Mouse (Mus musculus) myocyte (in vitro differentiated cells): ENCODE results near the gene Slc6a20b. TPM values are rescaled to one million over a fixed set of nuclear protein-coding genes. Genes with fewer than 3 reads are reported as not detected.

ENCODE experiments used
- H3K27me3 ChIP-seq: one replicate; pipeline ENCODE4 v1.6.1; 2011; ENCODE audit not compliant: control insufficient read depth, insufficient read depth, insufficient read length
- H3K36me3 ChIP-seq: one replicate; pipeline ENCODE4 v1.6.1; 2011; ENCODE audit not compliant: control insufficient read depth, insufficient read depth
- H3K4me2 ChIP-seq: one replicate; pipeline ENCODE4 v1.6.1; 2011; ENCODE audit warnings: low read depth, control low read depth
- H3K4me3 ChIP-seq: one replicate; pipeline ENCODE4 v1.5.1; 2011; ENCODE audit warnings: mild to moderate bottlenecking, control low read depth, moderate library complexity
- H3K79me2 ChIP-seq: one replicate; pipeline ENCODE4 v1.6.1; 2011; ENCODE audit not compliant: control insufficient read depth, insufficient read depth
- H3ac ChIP-seq: one replicate; pipeline ENCODE4 v1.6.1; 2011; ENCODE audit not compliant: control insufficient read depth, insufficient read length
- CEBPB ChIP-seq: IDR thresholded peaks from 2 replicates; pipeline ENCODE4 v1.6.1; 2011; ENCODE audit warnings: mild to moderate bottlenecking, moderate library complexity; ENCODE audit not compliant: poor library complexity, insufficient read depth, severe bottlenecking
- E2F4 ChIP-seq: IDR thresholded peaks from one replicate; pipeline ENCODE4 v1.6.1; 2011; ENCODE audit warnings: mild to moderate bottlenecking, control low read depth, moderate library complexity; ENCODE audit not compliant: insufficient read depth
- MAX ChIP-seq: IDR thresholded peaks from one replicate; pipeline ENCODE4 v1.6.1; 2011; ENCODE audit warnings: low read depth, mild to moderate bottlenecking, control low read depth
- MYOD1 ChIP-seq, 3 experiments: IDR thresholded peaks; one replicate each; pipeline ENCODE4 v1.6.1; 2011; ENCODE audit warnings: control low read depth in 2 of 3, low read depth in 2 of 3, mild to moderate bottlenecking in 2 of 3, moderate library complexity in 1 of 3; ENCODE audit not compliant: insufficient read length in 2 of 3, control insufficient read depth in 1 of 3
- MYOG ChIP-seq, 3 experiments: IDR thresholded peaks; one replicate each; pipeline ENCODE4 v1.6.1; 2011; ENCODE audit warnings: control low read depth in 2 of 3, low read depth in 2 of 3, mild to moderate bottlenecking in 2 of 3; ENCODE audit not compliant: insufficient read length in 2 of 3, control insufficient read depth in 1 of 3, insufficient read depth in 1 of 3
- POLR2A ChIP-seq: IDR thresholded peaks from one replicate; pipeline ENCODE4 v1.6.1; 2011; ENCODE audit warnings: low read depth, mild to moderate bottlenecking, control low read depth, moderate library complexity; ENCODE audit not compliant: insufficient read length
- POLR2AphosphoS2 ChIP-seq: IDR thresholded peaks from one replicate; pipeline ENCODE4 v1.6.1; 2011; ENCODE audit warnings: low read depth, control low read depth; ENCODE audit not compliant: insufficient read length
- REST ChIP-seq: IDR thresholded peaks from one replicate; pipeline ENCODE4 v1.6.1; 2011; ENCODE audit warnings: mild to moderate bottlenecking, control low read depth, moderate library complexity; ENCODE audit not compliant: insufficient read depth, insufficient read length
- SRF ChIP-seq: IDR thresholded peaks from one replicate; pipeline ENCODE4 v1.6.1; 2011; ENCODE audit warnings: low read depth; ENCODE audit not compliant: control insufficient read depth, insufficient read length
- TCF12 ChIP-seq: IDR thresholded peaks from one replicate; pipeline ENCODE4 v1.6.1; 2011; ENCODE audit warnings: mild to moderate bottlenecking, control low read depth; ENCODE audit not compliant: poor library complexity, insufficient read depth, severe bottlenecking
- TCF3 ChIP-seq: IDR thresholded peaks from one replicate; pipeline ENCODE4 v1.6.1; 2011; ENCODE audit warnings: low read depth, control low read depth; ENCODE audit not compliant: insufficient read length
- USF1 ChIP-seq: IDR thresholded peaks from one replicate; pipeline ENCODE4 v1.6.1; 2011; ENCODE audit warnings: low read depth, mild to moderate bottlenecking, control low read depth, moderate library complexity
- polyA plus RNA-seq: library from polyadenylated mRNA; unstranded; fragments of >200 nt; fragmentation: generic; extraction: Trizol; gene quantifications from one replicate; pipeline ENCODE4 v1.2.1, GENCODE M21; 2012; ENCODE audit warnings: missing spikeins

Gene Slc6a20b
- polyA plus RNA-seq, 1 experiment, result 0.02 TPM

- Histone ChIP-seq H3K27me3 (no peaks in the 10 kb centered on the region), H3K36me3 (no peaks in the 10 kb centered on the region), H3K4me2 (no peak overlapping the region), H3K4me3 (no peak overlapping the region), H3ac (no peak overlapping the region), H3K79me2 (no peaks in the 10 kb centered on the region)
- no peak for TF ChIP-seq TCF12
- no peak for TF ChIP-seq E2F4
- TF ChIP-seq POLR2AphosphoS2, result no peak
- TF ChIP-seq TCF3, result no peak
- no peak for TF ChIP-seq CEBPB
- TF ChIP-seq REST, result no peak
- TF ChIP-seq MYOD1 (IDR thresholded peaks at IDR 0.05; ENCODE audit: control insufficient read depth in 1 of 3, insufficient read length in 2 of 3, low read depth in 2 of 3), result no peak
- no peak for TF ChIP-seq USF1
These were observed 26.6 kb upstream of the Slc6a20b start for GRCm38 (mm10) chr9:123658981-123659380.

GRCm38 (mm10) chr9:123657457-123657856, 25.1 kb upstream of the Slc6a20b start:
- Histone ChIP-seq H3K79me2 (no peaks in the 10 kb centered on the region), H3K4me2 (no peak overlapping the region), H3ac (no peak overlapping the region), H3K4me3 (no peak overlapping the region), H3K36me3 (no peaks in the 10 kb centered on the region), H3K27me3 (no peaks in the 10 kb centered on the region)
- no peak for TF ChIP-seq MYOG (IDR thresholded peaks at IDR 0.05; ENCODE audit: control insufficient read depth in 1 of 3, insufficient read depth in 1 of 3, insufficient read length in 2 of 3, low read depth in 2 of 3)
- no peak for TF ChIP-seq TCF12
- no peak for TF ChIP-seq TCF3
- TF ChIP-seq POLR2AphosphoS2, result no peak
- no peak for TF ChIP-seq MAX
- TF ChIP-seq E2F4, result no peak
- no peak for TF ChIP-seq USF1
- no peak for TF ChIP-seq MYOD1 (IDR thresholded peaks at IDR 0.05; ENCODE audit: control insufficient read depth in 1 of 3, insufficient read length in 2 of 3, low read depth in 2 of 3)
- no peak for TF ChIP-seq SRF
- no peak for TF ChIP-seq CEBPB
- TF ChIP-seq POLR2A, result no peak
- TF ChIP-seq REST, result no peak

- H3K79me2 ChIP-seq, result no peaks in the 10 kb centered on the region
These were observed 19.0 kb upstream of the Slc6a20b start for GRCm38 (mm10) chr9:123651369-123651768.

GRCm38 (mm10) chr9:123649785-123650511, 17.6 kb upstream of the Slc6a20b start:
- Histone ChIP-seq H3K27me3 (peaks cover 5% of the 10 kb centered on the region), H3K36me3 (no peaks in the 10 kb centered on the region), H3ac (no peak overlapping the region), H3K79me2 (no peaks in the 10 kb centered on the region), H3K4me2 (no peak overlapping the region), H3K4me3 (no peak overlapping the region)
- TF ChIP-seq TCF12 (no peak), MYOG (IDR thresholded peaks at IDR 0.05; ENCODE audit: control insufficient read depth in 1 of 3, insufficient read depth in 1 of 3, insufficient read length in 2 of 3, low read depth in 2 of 3) (no peak), E2F4 (no peak), SRF (no peak), MAX (no peak), CEBPB (no peak), POLR2AphosphoS2 (no peak), REST (no peak), POLR2A (no peak), MYOD1 (IDR thresholded peaks at IDR 0.05; ENCODE audit: control insufficient read depth in 1 of 3, insufficient read length in 2 of 3, low read depth in 2 of 3) (no peak), USF1 (no peak), TCF3 (no peak)

More at GRCm38 (mm10) chr9:123651369-123651768, 19.0 kb upstream of the Slc6a20b start:
- Histone ChIP-seq H3K4me2 (no peak overlapping the region), H3K36me3 (no peaks in the 10 kb centered on the region), H3K4me3 (no peak overlapping the region), H3ac (no peak overlapping the region), H3K27me3 (peaks cover 5% of the 10 kb centered on the region)
- no peak for TF ChIP-seq USF1
- TF ChIP-seq MAX, result no peak
- no peak for TF ChIP-seq TCF12
- TF ChIP-seq POLR2A, result no peak
- TF ChIP-seq POLR2AphosphoS2, result no peak
- TF ChIP-seq REST, result no peak
- TF ChIP-seq TCF3, result no peak
- TF ChIP-seq MYOD1 (IDR thresholded peaks at IDR 0.05; ENCODE audit: control insufficient read depth in 1 of 3, insufficient read length in 2 of 3, low read depth in 2 of 3), result no peak

- no peak overlapping the region for H3ac ChIP-seq
- TF ChIP-seq MYOG (IDR thresholded peaks at IDR 0.05; ENCODE audit: control insufficient read depth in 1 of 3, insufficient read depth in 1 of 3, insufficient read length in 2 of 3, low read depth in 2 of 3) (no peak), POLR2A (no peak), POLR2AphosphoS2 (no peak), MAX (no peak), TCF12 (no peak), REST (no peak), E2F4 (no peak), TCF3 (no peak), CEBPB (no peak), SRF (no peak), MYOD1 (IDR thresholded peaks at IDR 0.05; ENCODE audit: control insufficient read depth in 1 of 3, insufficient read length in 2 of 3, low read depth in 2 of 3) (no peak), USF1 (no peak)
- no peaks in the 10 kb centered on the region for H3K79me2 ChIP-seq
- H3K4me2 ChIP-seq, result no peak overlapping the region
- H3K4me3 ChIP-seq, result no peak overlapping the region
- no peaks in the 10 kb centered on the region for H3K27me3 ChIP-seq
- no peaks in the 10 kb centered on the region for H3K36me3 ChIP-seq
These were observed 7.7 kb upstream of the Slc6a20b start for GRCm38 (mm10) chr9:123640106-123640505.
